25 mouse cellular contexts compared by ENCODE assay signal in the genomic region with DNA sequence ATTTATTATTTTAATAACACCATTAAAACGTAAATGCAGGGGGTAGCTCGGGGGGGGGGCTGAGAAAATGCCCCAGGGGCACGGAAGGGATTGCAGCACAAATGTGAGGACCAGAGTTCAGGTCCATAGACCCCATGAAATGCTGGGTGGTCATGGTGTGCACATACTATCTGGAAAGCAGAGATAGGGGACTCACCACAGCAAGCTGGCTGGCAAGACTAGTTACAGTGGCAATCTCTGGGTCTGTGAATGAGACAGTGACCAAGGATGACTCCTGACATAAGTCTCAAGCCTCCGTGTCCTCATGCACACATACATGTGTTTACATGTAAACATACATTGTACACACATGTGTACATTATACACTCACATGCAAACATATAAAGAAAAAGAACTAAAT.
DNase-seq lines count a peak whose midpoint lies in the region; ATAC-seq and TF ChIP-seq lines count a peak whose summit lies in the region.
"Had no signal": no experiment of that assay in that cellular context is flagged by ENCODE, and none has a peak within 500 bp of the region (broad histone marks: within the 10 kb centered on the region; RNA-seq: fewer than 3 reads in every experiment).

No protein-coding gene starts in this region.

- H3K27me3 ChIP-seq in MEL (ENCODE audit: control insufficient read depth in 1 of 2, insufficient read depth in 2 of 2, low read length in 2 of 2) = no peaks in the 10 kb centered on the region
- H3K27me3 ChIP-seq in liver, embryonic 12.5 days (replicated peaks) = no peaks in the 10 kb centered on the region
- H3K27me3 ChIP-seq in liver, embryonic 15.5 days = no peaks in the 10 kb centered on the region
- no peaks in the 10 kb centered on the region for H3K27me3 ChIP-seq in midbrain, embryonic 13.5 days
- H3K27me3 ChIP-seq: embryonic facial prominence, embryonic 12.5 days; embryonic facial prominence, embryonic 15.5 days; forebrain, embryonic 12.5 days; forebrain, embryonic 15.5 days; hindbrain, embryonic 12.5 days; hindbrain, embryonic 15.5 days had no signal

- no peak for TF ChIP-seq POLR2A in MEL (IDR thresholded peaks at IDR 0.05; ENCODE audit: control insufficient read depth in 1 of 2, insufficient read depth in 1 of 2, low read depth in 1 of 2, low read length in 2 of 2, poor library complexity in 1 of 2)

- peaks cover 0 to 19% of the 10 kb centered on the region in 2 experiments; a peak in 2 of 4 replicates for H3K36me3 ChIP-seq in MEL (ENCODE audit: control insufficient read depth in 1 of 2, insufficient read depth in 2 of 2, low read length in 2 of 2)
- H3K36me3 ChIP-seq in liver, embryonic 12.5 days = peaks cover 13% of the 10 kb centered on the region; the same call in 1 of the 2 replicates
- no peaks in the 10 kb centered on the region for H3K36me3 ChIP-seq in liver, embryonic 15.5 days (replicated peaks)
- no peaks in the 10 kb centered on the region for H3K36me3 ChIP-seq in midbrain, embryonic 13.5 days
- H3K36me3 ChIP-seq: forebrain, embryonic 12.5 days; forebrain, embryonic 15.5 days; G1E; hindbrain, embryonic 12.5 days; hindbrain, embryonic 15.5 days had no signal

- no peak for TF ChIP-seq RAD21 in MEL (IDR thresholded peaks at IDR 0.05; ENCODE audit: low read depth, low read length)

- peaks cover 8 to 38% of the 10 kb centered on the region in 2 experiments for H3K4me1 ChIP-seq in MEL (ENCODE audit: control insufficient read depth in 1 of 2, insufficient read depth in 2 of 2, low read length in 2 of 2)
- H3K4me1 ChIP-seq in liver, embryonic 12.5 days = peaks cover 90% of the 10 kb centered on the region
- H3K4me1 ChIP-seq in liver, embryonic 15.5 days (replicated peaks) = peaks cover 87% of the 10 kb centered on the region
- 0 out of 2 replicates have a peak, but pooled peaks cover 7% of the 10 kb centered on the region for H3K4me1 ChIP-seq in midbrain, embryonic 13.5 days (replicated peaks)
- H3K4me1 ChIP-seq: embryonic facial prominence, embryonic 12.5 days; embryonic facial prominence, embryonic 15.5 days; forebrain, embryonic 12.5 days; forebrain, embryonic 15.5 days; hindbrain, embryonic 12.5 days had no signal

- H3K9ac ChIP-seq in MEL (ENCODE audit: control insufficient read depth, low read depth, low read length, poor library complexity, severe bottlenecking) = no peak overlapping the region
- peak overlapping the region; percentile 39; the same call in 1 of the 2 replicates for H3K9ac ChIP-seq in liver, embryonic 12.5 days
- H3K9ac ChIP-seq in liver, embryonic 15.5 days = no peak overlapping the region
- H3K9ac ChIP-seq in midbrain, embryonic 13.5 days (replicated peaks) = no peak overlapping the region
- H3K9ac ChIP-seq: embryonic facial prominence, embryonic 12.5 days; embryonic facial prominence, embryonic 15.5 days; forebrain, embryonic 12.5 days; forebrain, embryonic 15.5 days; hindbrain, embryonic 12.5 days; hindbrain, embryonic 15.5 days had no signal

- peak; percentile 54 for DNase-seq in MEL (ENCODE audit: low read depth, low spot score)
- DNase-seq in left cerebral cortex, postnatal 10 days (ENCODE audit: extremely low spot score in 1 of 2, low spot score in 2 of 2) = no peak
- DNase-seq: adrenal gland, adult 2 months; adrenal gland, postnatal 14 days; B cell, adult 2 months; cerebellum, adult 11 months; cerebellum, adult 2 months; cerebellum, adult 9-11 months; cerebellum, postnatal 25 days; gastrocnemius, postnatal 10 days; gastrocnemius, postnatal 36 days; heart, adult 11 months had no signal

- intact Hi-C loops in left cerebral cortex, postnatal 10 days (cut with DNase I) = no loop called here

- peak overlapping the region; percentile 24 for H3K27ac ChIP-seq in MEL (ENCODE audit: control insufficient read depth, low read depth, low read length)
- H3K27ac ChIP-seq in liver, embryonic 12.5 days = peak overlapping the region; percentile 99
- peak overlapping the region; percentile 65 for H3K27ac ChIP-seq in liver, embryonic 15.5 days (replicated peaks)
- no peak overlapping the region for H3K27ac ChIP-seq in midbrain, embryonic 13.5 days
- H3K27ac ChIP-seq: embryonic facial prominence, embryonic 12.5 days; embryonic facial prominence, embryonic 15.5 days; forebrain, embryonic 12.5 days; forebrain, embryonic 15.5 days; hindbrain, embryonic 12.5 days; hindbrain, embryonic 15.5 days had no signal

- peak in 1 of 2 experiments; percentile 31; a peak in 1 of 4 replicates for TF ChIP-seq EP300 in MEL (IDR thresholded peaks at IDR 0.05; ENCODE audit: low read depth in 1 of 2, low read length in 2 of 2)

- no peak overlapping the region for H3K4me3 ChIP-seq in MEL (ENCODE audit: control insufficient read depth in 1 of 2, insufficient read depth in 1 of 2, low read depth in 2 of 2, low read length in 2 of 2)
- no peak overlapping the region for H3K4me3 ChIP-seq in liver, embryonic 12.5 days
- H3K4me3 ChIP-seq in liver, embryonic 15.5 days (replicated peaks) = no peak overlapping the region
- no peak overlapping the region for H3K4me3 ChIP-seq in midbrain, embryonic 13.5 days (replicated peaks)
- H3K4me3 ChIP-seq: embryonic facial prominence, embryonic 12.5 days; embryonic facial prominence, embryonic 15.5 days; erythroblast, embryonic 14.5 days; forebrain, embryonic 12.5 days; forebrain, embryonic 15.5 days; hindbrain, embryonic 12.5 days; hindbrain, embryonic 15.5 days had no signal

- ATAC-seq in liver, embryonic 12.5 days = peak; percentile 66
- peak; percentile 38; the same call in 1 of the 2 replicates for ATAC-seq in liver, embryonic 15.5 days (ENCODE audit: insufficient read depth)
- ATAC-seq in midbrain, embryonic 13.5 days = no peak
- ATAC-seq in erythroblast, adult 5-6 weeks (replicated peaks; ENCODE audit: low FRiP score, poor library complexity, severe bottlenecking) = no peak
- ATAC-seq: forebrain, embryonic 15.5 days had no signal

- 34% methylated on average over 4 of the region's 4 CpGs for WGBS in liver, embryonic 12.5 days (ENCODE audit: insufficient replicate concordance)
- WGBS in liver, embryonic 15.5 days (ENCODE audit: insufficient replicate concordance) = 26% methylated on average over 4 of the region's 4 CpGs
- 59% methylated on average over 4 of the region's 4 CpGs for WGBS in midbrain, embryonic 13.5 days

- no peaks in the 10 kb centered on the region; the same call in 1 of the 2 replicates for H3K79me2 ChIP-seq in MEL (ENCODE audit: control insufficient read depth, insufficient read depth, low read length, poor library complexity)

- H3K4me2 ChIP-seq in liver, embryonic 12.5 days = no peak overlapping the region
- no peak overlapping the region for H3K4me2 ChIP-seq in liver, embryonic 15.5 days
- no peak overlapping the region for H3K4me2 ChIP-seq in midbrain, embryonic 13.5 days (replicated peaks)
- H3K4me2 ChIP-seq: embryonic facial prominence, embryonic 12.5 days; embryonic facial prominence, embryonic 15.5 days; forebrain, embryonic 12.5 days; forebrain, embryonic 15.5 days; heart, embryonic 11.5 days; hindbrain, embryonic 12.5 days; hindbrain, embryonic 15.5 days had no signal

- TF ChIP-seq CTCF in MEL (IDR thresholded peaks at IDR 0.05 in 2 of 3, conservative IDR thresholded peaks at IDR 0.05 in 1 of 3; ENCODE audit: control insufficient read depth in 1 of 3, insufficient read depth in 1 of 3, low read depth in 2 of 3, low read length in 3 of 3, poor library complexity in 1 of 3, severe bottlenecking in 1 of 3) = no peak

- H3K9me3 ChIP-seq in MEL (replicated peaks; ENCODE audit: insufficient read depth, low read length) = no peaks in the 10 kb centered on the region
- no peaks in the 10 kb centered on the region for H3K9me3 ChIP-seq in liver, embryonic 12.5 days (replicated peaks)
- H3K9me3 ChIP-seq in liver, embryonic 15.5 days (replicated peaks) = no peaks in the 10 kb centered on the region
- H3K9me3 ChIP-seq in midbrain, embryonic 13.5 days = no peaks in the 10 kb centered on the region
- H3K9me3 ChIP-seq: embryonic facial prominence, embryonic 12.5 days; embryonic facial prominence, embryonic 15.5 days; forebrain, embryonic 12.5 days; forebrain, embryonic 15.5 days; hindbrain, embryonic 12.5 days; hindbrain, embryonic 15.5 days had no signal

TF ChIP-seq in MEL, 35 proteins besides CTCF, POLR2A, EP300 and RAD21:
- TF ChIP-seq TCF12 (IDR thresholded peaks at IDR 0.05; ENCODE audit: low read depth, low read length) = peak; percentile 22; the same call in 1 of the 2 replicates
- no peak for TF ChIP-seq GABPA (IDR thresholded peaks at IDR 0.05; ENCODE audit: low read depth, low read length)
- TF ChIP-seq ZKSCAN1 (IDR thresholded peaks at IDR 0.05; ENCODE audit: low read depth, low read length) = no peak
- peak; percentile 76 for TF ChIP-seq TAL1 (IDR thresholded peaks at IDR 0.05; ENCODE audit: low read length)
- no peak for TF ChIP-seq ZNF384 (IDR thresholded peaks at IDR 0.05; ENCODE audit: low read depth, low read length)
- TF ChIP-seq ZC3H11A (IDR thresholded peaks at IDR 0.05; ENCODE audit: low read depth, low read length) = no peak
- TF ChIP-seq GATA1 (IDR thresholded peaks at IDR 0.05; ENCODE audit: low read depth, low read length) = peak; percentile 31; the same call in 1 of the 2 replicates

Comparison
In these comparisons a context has a peak if more than half of its experiments do, and no peak if none do; other contexts are left out.
1. ATAC-seq: peak in liver, embryonic 12.5 days (single experiment) and liver, embryonic 15.5 days (single experiment); none in midbrain, embryonic 13.5 days (single experiment) and erythroblast, adult 5-6 weeks (single experiment).